ENCODE assay signal across 8 mouse cellular contexts in the genomic region with DNA sequence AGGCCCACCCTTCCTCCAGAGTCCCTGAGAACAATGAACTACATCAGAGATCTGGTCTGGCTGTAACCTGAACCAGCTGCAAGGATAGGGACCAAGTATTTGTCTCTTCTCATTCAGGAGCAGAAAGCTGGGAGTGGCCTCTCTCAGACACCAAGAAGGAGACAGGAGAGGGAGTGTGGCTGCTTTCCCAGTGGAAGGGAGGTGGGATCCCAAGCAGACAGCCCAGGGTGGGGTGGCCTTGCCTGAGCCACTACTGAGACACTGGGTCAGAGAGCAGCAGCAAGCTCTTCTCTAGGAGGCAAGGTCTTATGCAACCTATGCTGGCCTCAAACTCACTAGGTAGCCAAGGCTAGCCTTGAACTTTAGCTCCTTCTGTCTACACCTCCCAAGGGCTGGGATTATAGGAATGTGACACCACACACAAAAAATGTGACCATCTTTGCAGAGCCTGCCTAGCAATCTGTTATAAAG.
DNase-seq lines count a peak whose midpoint lies in the region; ATAC-seq lines count a peak whose summit lies in the region.

No protein-coding gene starts in this region.

- DNase-seq in kidney, adult 11 months: peak; percentile 40
- DNase-seq in kidney, postnatal 10 days: no peak
- DNase-seq in adipocyte (ENCODE audit: low spot score): peak; percentile 22
- peak; percentile 33 to 64 for DNase-seq in kidney, postnatal 4 days
- no peak for DNase-seq in cerebellum, postnatal 25 days
- DNase-seq in spleen, adult 18-20 months: no peak
- no peak for DNase-seq in cerebellum, adult 11 months

- peaks cover 27% of the 10 kb centered on the region for H3K4me1 ChIP-seq in heart, embryonic 13.5 days

- no peaks in the 10 kb centered on the region; the same call in 1 of the 2 replicates for H3K9me3 ChIP-seq in heart, embryonic 13.5 days

- H3K4me2 ChIP-seq in heart, embryonic 13.5 days: no peak overlapping the region

- no peak overlapping the region for H3K4me3 ChIP-seq in heart, embryonic 13.5 days

- H3K36me3 ChIP-seq in heart, embryonic 13.5 days: no peaks in the 10 kb centered on the region

- ATAC-seq in heart, embryonic 13.5 days (ENCODE audit: extremely low read depth, insufficient number of reproducible peaks, low FRiP score, low TSS enrichment): no peak

- H3K27ac ChIP-seq in heart, embryonic 13.5 days (replicated peaks): peak overlapping the region; percentile 50

- no peaks in the 10 kb centered on the region for H3K27me3 ChIP-seq in heart, embryonic 13.5 days (replicated peaks)

- no peak overlapping the region for H3K9ac ChIP-seq in heart, embryonic 13.5 days

Comparison
In these comparisons a context has a peak if more than half of its experiments do, and no peak if none do; other contexts are left out.
1. DNase-seq: peak in kidney, adult 11 months (single experiment), adipocyte (single experiment) and kidney, postnatal 4 days (2 of 2); none in kidney, postnatal 10 days (single experiment), cerebellum, postnatal 25 days (0 of 2), spleen, adult 18-20 months (0 of 2) and cerebellum, adult 11 months (single experiment).